26 mouse cellular contexts compared by ENCODE assay signal in the genomic region with DNA sequence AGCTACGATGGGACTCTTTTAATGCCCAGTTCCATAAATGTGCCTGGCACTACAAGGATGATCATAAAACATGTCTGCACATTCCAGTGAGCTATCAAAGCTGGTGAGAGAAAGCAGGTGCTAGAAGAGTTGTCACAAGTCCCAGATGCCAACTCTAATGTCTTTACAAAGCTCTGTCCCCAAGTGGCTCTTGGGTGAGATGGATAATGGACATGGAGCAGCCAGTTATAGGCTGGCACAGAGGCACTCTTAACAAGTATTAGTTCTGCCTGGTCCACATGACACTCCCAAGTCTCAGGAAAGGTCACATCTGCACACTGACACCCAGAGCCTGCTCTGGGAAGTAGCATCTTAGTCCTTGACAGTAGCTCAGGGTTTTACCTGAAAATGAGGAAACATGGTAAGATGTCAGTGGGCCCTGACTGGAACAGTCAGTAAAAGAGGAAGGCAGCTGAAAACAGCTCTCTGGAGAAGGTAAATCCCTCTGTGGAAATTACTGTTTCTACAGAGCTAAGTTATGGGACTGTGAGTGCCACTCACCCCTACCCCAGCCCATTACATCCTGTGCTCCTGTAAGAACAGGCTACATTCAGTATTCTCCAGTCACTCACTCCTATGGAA.
A peak's percentile ranks its signal among the peaks of the same experiment; 100 is the strongest.
DNase-seq lines count a peak whose midpoint lies in the region; ATAC-seq lines count a peak whose summit lies in the region.
"Had no signal": no experiment of that assay in that cellular context is flagged by ENCODE, and none has a peak within 500 bp of the region (broad histone marks: within the 10 kb centered on the region; RNA-seq: fewer than 3 reads in every experiment).

No protein-coding gene starts in this region.

- no peak overlapping the region for H3K4me3 ChIP-seq in heart, embryonic 10.5 days
- H3K4me3 ChIP-seq in heart, embryonic 11.5 days (ENCODE audit: low read depth, low read length), result no peak overlapping the region
- H3K4me3 ChIP-seq: embryonic facial prominence, embryonic 15.5 days; erythroblast, embryonic 14.5 days; forebrain, embryonic 10.5 days; forebrain, embryonic 15.5 days; heart, embryonic 13.5 days; hindbrain, embryonic 15.5 days had no signal

- 87% methylated on average over 1 of the region's 1 CpGs for WGBS in heart, embryonic 10.5 days
- 83% methylated on average over 1 of the region's 1 CpGs for WGBS in heart, embryonic 11.5 days (ENCODE audit: insufficient replicate concordance)

- DNase-seq in heart, adult 11 months, result peak; percentile 93
- no peak for DNase-seq in heart, postnatal 14 days
- DNase-seq in heart, embryonic 10.5 days (ENCODE audit: low spot score), result peak; percentile 36
- DNase-seq in urinary bladder, postnatal 4 days (ENCODE audit: low spot score in 2 of 2), result peak; percentile 14 to 41
- no peak for DNase-seq in urinary bladder, postnatal 25 days (ENCODE audit: low spot score)
- DNase-seq in urinary bladder, adult 18-20 months (ENCODE audit: low spot score in 2 of 2), result no peak
- DNase-seq: adrenal gland, adult 2 months; adrenal gland, postnatal 25 days; B cell, adult 2 months; cerebellum, adult 18-20 months; cerebellum, postnatal 10 days; embryo, embryonic 11 days; gastrocnemius, postnatal 36 days; kidney, adult 2 months had no signal

- no peak overlapping the region for H3K27ac ChIP-seq in heart, embryonic 10.5 days
- H3K27ac ChIP-seq in heart, embryonic 11.5 days (ENCODE audit: low read depth, low read length), result no peak overlapping the region
- H3K27ac ChIP-seq: embryonic facial prominence, embryonic 15.5 days; forebrain, embryonic 10.5 days; forebrain, embryonic 15.5 days; heart, embryonic 13.5 days; hindbrain, embryonic 15.5 days had no signal

- H3K9ac ChIP-seq in heart, embryonic 11.5 days (ENCODE audit: low read depth, low read length), result no peak overlapping the region
- H3K9ac ChIP-seq: embryonic facial prominence, embryonic 15.5 days; forebrain, embryonic 15.5 days; heart, embryonic 13.5 days; hindbrain, embryonic 15.5 days had no signal

- H3K4me2 ChIP-seq in heart, embryonic 11.5 days, result no peak overlapping the region
- H3K4me2 ChIP-seq: embryonic facial prominence, embryonic 15.5 days; forebrain, embryonic 15.5 days; heart, embryonic 13.5 days; hindbrain, embryonic 15.5 days had no signal

- intact Hi-C loops in heart, postnatal 14 days (cut with DNase I), result no loop called here

- no peak for ATAC-seq in heart, embryonic 11.5 days (replicated peaks; ENCODE audit: insufficient number of reproducible peaks, low FRiP score, low TSS enrichment)
- peak; percentile 51; the same call in 1 of the 2 replicates for ATAC-seq in megakaryocyte, adult 5-6 weeks (ENCODE audit: poor library complexity, severe bottlenecking)
- ATAC-seq: activated CD4-positive, CD25-positive, alpha-beta regulatory T cell, adult 4 months; CD4-positive, CD25-positive, alpha-beta regulatory T cell, adult 4 months; forebrain, embryonic 15.5 days; intestine, embryonic 16.5 days; Patski had no signal

- H3K36me3 ChIP-seq in heart, embryonic 10.5 days, result peaks cover 10% of the 10 kb centered on the region; the same call in 1 of the 2 replicates
- no peaks in the 10 kb centered on the region for H3K36me3 ChIP-seq in heart, embryonic 11.5 days (ENCODE audit: control insufficient read depth, insufficient read depth, low read length)
- H3K36me3 ChIP-seq: embryonic facial prominence, embryonic 15.5 days; forebrain, embryonic 15.5 days; hindbrain, embryonic 15.5 days had no signal

- no peaks in the 10 kb centered on the region for H3K27me3 ChIP-seq in heart, embryonic 10.5 days (ENCODE audit: insufficient read depth, poor library complexity, severe bottlenecking)
- no peaks in the 10 kb centered on the region for H3K27me3 ChIP-seq in heart, embryonic 11.5 days (ENCODE audit: control insufficient read depth, insufficient read depth, low read length)
- H3K27me3 ChIP-seq: embryonic facial prominence, embryonic 15.5 days; forebrain, embryonic 15.5 days; heart, embryonic 13.5 days; hindbrain, embryonic 15.5 days; Patski had no signal

- peaks cover 11% of the 10 kb centered on the region for H3K4me1 ChIP-seq in heart, embryonic 10.5 days
- no peaks in the 10 kb centered on the region for H3K4me1 ChIP-seq in heart, embryonic 11.5 days (ENCODE audit: control insufficient read depth, insufficient read depth, low read length)
- H3K4me1 ChIP-seq: embryonic facial prominence, embryonic 15.5 days had no signal

- 0 out of 2 replicates have a peak, but pooled peaks cover 2% of the 10 kb centered on the region for H3K9me3 ChIP-seq in heart, embryonic 10.5 days
- no peaks in the 10 kb centered on the region for H3K9me3 ChIP-seq in heart, embryonic 11.5 days (replicated peaks; ENCODE audit: control insufficient read depth, low read length)
- H3K9me3 ChIP-seq: embryonic facial prominence, embryonic 15.5 days; forebrain, embryonic 15.5 days; heart, embryonic 13.5 days; hindbrain, embryonic 15.5 days had no signal

Comparison
In these comparisons a context has a peak if more than half of its experiments do, and no peak if none do; other contexts are left out.
1. DNase-seq: peak in heart, adult 11 months (single experiment), heart, embryonic 10.5 days (single experiment) and urinary bladder, postnatal 4 days (2 of 2); none in heart, postnatal 14 days (0 of 2), urinary bladder, postnatal 25 days (single experiment) and urinary bladder, adult 18-20 months (0 of 2).